Mouse (Mus musculus) midbrain, embryonic 12.5 days (tissue): Measurements from ENCODE around the gene Lap3. TPM values are rescaled to one million over a fixed set of nuclear protein-coding genes. Genes with fewer than 3 reads are reported as not detected.

Source experiments
- ATAC-seq: fragments of 200-750 bp; cut with Nextera tagmentation; 2 replicates; pipeline ENCODE4 v1.8.0; 2017; ENCODE audit warnings: low read depth, moderate TSS enrichment, moderate library complexity; ENCODE audit not compliant: low FRiP score
- H3K27ac ChIP-seq: fragments of 300-500 bp; sonication (generic); replicated peaks from 2 replicates; pipeline ENCODE4 v1.5.1; 2016; ENCODE audit warnings: mild to moderate bottlenecking
- H3K27me3 ChIP-seq: fragments of 300-500 bp; sonication (generic); 2 replicates; pipeline ENCODE4 v1.6.1; 2016; ENCODE audit warnings: mild to moderate bottlenecking
- H3K36me3 ChIP-seq: fragments of 300-500 bp; sonication (generic); 2 replicates; pipeline ENCODE4 v1.6.1; 2016
- H3K4me1 ChIP-seq: fragments of 300-500 bp; sonication (generic); 2 replicates; pipeline ENCODE4 v1.6.1; 2016
- H3K4me2 ChIP-seq: fragments of 300-500 bp; sonication (generic); replicated peaks from 2 replicates; pipeline ENCODE4 v1.6.1; 2016; ENCODE audit warnings: mild to moderate bottlenecking, moderate library complexity
- H3K4me3 ChIP-seq: fragments of 300-500 bp; sonication (generic); 2 replicates; pipeline ENCODE4 v1.5.1; 2016; ENCODE audit warnings: mild to moderate bottlenecking
- H3K9ac ChIP-seq: fragments of 300-500 bp; sonication (generic); replicated peaks from 2 replicates; pipeline ENCODE4 v1.6.1; 2016; ENCODE audit warnings: mild to moderate bottlenecking, moderate library complexity
- H3K9me3 ChIP-seq: fragments of 300-500 bp; sonication (generic); 2 replicates; pipeline ENCODE4 v1.6.1; 2016; ENCODE audit warnings: mild to moderate bottlenecking
- WGBS: fragments of 180-500 bp; shearing (Covaris S2); methylation state at CpG from one replicate; pipeline ENCODE4 v1.1.7; 2016; 5-methylcytosine and 5-hydroxymethylcytosine counted together
- polyA plus RNA-seq: library from polyadenylated mRNA; unstranded; fragments of >200 nt; fragmentation: Nextera tagmentation; extraction: Ambion mirVana; gene quantifications from 2 replicates; pipeline ENCODE4 v1.2.1, GENCODE M21; 2016

Gene Lap3
- polyA plus RNA-seq, 1 experiment from 2014 or later, result 64.2 TPM

- no peak overlapping the region for H3K4me2 ChIP-seq
- H3K4me1 ChIP-seq, result peaks cover 14% of the 10 kb centered on the region
- peaks cover 50% of the 10 kb centered on the region for H3K36me3 ChIP-seq
- H3K27ac ChIP-seq, result no peak overlapping the region
- H3K27me3 ChIP-seq, result no peaks in the 10 kb centered on the region
- no peaks in the 10 kb centered on the region for H3K9me3 ChIP-seq
- ATAC-seq, result no peak
- no peak overlapping the region for H3K9ac ChIP-seq
- no peak overlapping the region for H3K4me3 ChIP-seq
- 91% methylated on average over 12 of the region's 12 CpGs for WGBS
Observed at GRCm38 (mm10) chr5:45496930-45497550, 3.9 kb downstream of the Lap3 start.

DNA sequence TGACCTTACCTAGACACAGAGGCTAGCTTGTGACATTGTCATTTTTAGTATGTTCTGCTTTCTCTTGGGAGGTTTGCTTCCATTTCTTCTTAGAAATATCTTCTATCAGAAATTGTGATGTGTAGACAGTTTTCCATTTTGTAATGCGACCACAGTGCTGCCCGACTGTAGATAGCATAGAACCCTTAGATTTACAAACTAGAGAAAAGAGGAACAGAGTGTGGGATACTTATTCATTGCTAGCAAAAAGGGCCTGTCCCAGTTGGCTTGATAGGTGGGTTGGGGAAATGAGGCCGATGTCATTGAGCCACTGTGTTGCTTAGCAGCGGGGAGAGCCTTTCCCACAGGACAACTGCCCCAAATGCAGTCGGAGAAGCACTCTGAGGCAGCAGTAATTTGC lies 4.4 kb downstream of the Lap3 start:
- Histone ChIP-seq H3K9me3 (no peaks in the 10 kb centered on the region), H3K4me3 (no peak overlapping the region), H3K27me3 (no peaks in the 10 kb centered on the region), H3K4me1 (peaks cover 14% of the 10 kb centered on the region), H3K4me2 (no peak overlapping the region), H3K9ac (no peak overlapping the region), H3K27ac (no peak overlapping the region), H3K36me3 (peaks cover 55% of the 10 kb centered on the region)
- WGBS, result 91% methylated on average over 5 of the region's 5 CpGs
- no peak for ATAC-seq

DNA sequence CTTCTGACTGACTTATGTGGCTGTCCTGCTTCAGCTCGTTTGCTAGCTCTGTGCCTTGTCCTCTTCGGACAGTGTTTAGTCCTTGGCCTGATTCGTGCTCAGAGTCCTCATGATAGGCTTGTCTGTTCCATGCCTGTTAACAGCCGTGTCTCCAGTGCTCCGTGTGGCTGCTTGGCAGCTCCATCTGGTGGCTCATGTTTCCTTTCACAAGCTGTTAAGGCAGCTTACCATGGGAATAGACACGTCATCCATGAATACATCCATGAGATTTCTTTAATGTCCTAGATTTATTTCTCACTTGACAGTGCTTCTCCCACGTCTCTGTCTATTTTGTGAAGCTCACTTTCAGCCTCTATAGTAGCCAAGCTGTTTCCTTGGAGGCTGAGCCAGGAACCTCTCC lies 16.9 kb downstream of the Lap3 start:
- peaks cover 58% of the 10 kb centered on the region for H3K36me3 ChIP-seq

DNA sequence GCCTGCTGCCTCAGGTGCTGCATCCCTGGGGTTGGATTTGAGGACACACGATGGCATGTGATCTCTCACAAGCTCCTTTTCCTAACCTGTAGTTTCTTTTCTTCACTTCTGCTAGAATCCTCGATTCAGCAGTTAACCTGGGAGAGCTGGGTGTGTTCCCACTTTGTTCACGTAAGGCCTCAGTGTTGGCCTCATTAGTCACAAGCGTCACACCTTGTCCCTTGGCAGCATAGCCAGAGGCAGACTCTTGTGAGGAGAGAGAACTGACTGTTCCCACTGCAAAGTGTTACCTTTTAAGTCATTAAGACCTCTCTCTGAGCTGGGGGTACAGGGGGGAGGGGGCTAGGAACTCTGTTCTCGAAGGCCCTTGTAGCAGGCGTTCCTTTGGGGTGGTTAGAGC lies 19.7 kb downstream of the Lap3 start:
- peaks cover 32% of the 10 kb centered on the region for H3K36me3 ChIP-seq
- H3K27me3 ChIP-seq, result no peaks in the 10 kb centered on the region
- 87% methylated on average over 6 of the region's 6 CpGs for WGBS

More for the DNA sequence above, 16.9 kb downstream of the Lap3 start:
- Histone ChIP-seq H3K27me3 (no peaks in the 10 kb centered on the region), H3K4me3 (no peak overlapping the region), H3K27ac (no peak overlapping the region), H3K9me3 (no peaks in the 10 kb centered on the region), H3K4me2 (no peak overlapping the region), H3K9ac (no peak overlapping the region), H3K4me1 (no peaks in the 10 kb centered on the region)
- no peak for ATAC-seq
- WGBS, result 85% methylated on average over 7 of the region's 7 CpGs

GRCm38 (mm10) chr5:45513511-45513910 lies 20.3 kb downstream of the Lap3 start:
- no peaks in the 10 kb centered on the region for H3K9me3 ChIP-seq
- H3K36me3 ChIP-seq, result peaks cover 30% of the 10 kb centered on the region
- no peak overlapping the region for H3K4me3 ChIP-seq
- no peak overlapping the region for H3K9ac ChIP-seq
- H3K27ac ChIP-seq, result no peak overlapping the region
- no peak for ATAC-seq
- 91% methylated on average over 2 of the region's 2 CpGs for WGBS
- H3K4me1 ChIP-seq, result no peaks in the 10 kb centered on the region
- no peak overlapping the region for H3K4me2 ChIP-seq
- H3K27me3 ChIP-seq, result no peaks in the 10 kb centered on the region

More for the DNA sequence above, 19.7 kb downstream of the Lap3 start:
- no peak overlapping the region for H3K9ac ChIP-seq
- ATAC-seq, result no peak
- H3K4me3 ChIP-seq, result no peak overlapping the region
- H3K27ac ChIP-seq, result no peak overlapping the region
- no peak overlapping the region for H3K4me2 ChIP-seq
- no peaks in the 10 kb centered on the region for H3K9me3 ChIP-seq
- no peaks in the 10 kb centered on the region for H3K4me1 ChIP-seq

GRCm38 (mm10) chr5:45514599-45514998 lies 21.4 kb downstream of the Lap3 start:
- H3K4me2 ChIP-seq, result no peak overlapping the region
- no peaks in the 10 kb centered on the region for H3K27me3 ChIP-seq
- 88% methylated on average over 1 of the region's 1 CpGs for WGBS
- H3K4me1 ChIP-seq, result no peaks in the 10 kb centered on the region
- no peak overlapping the region for H3K27ac ChIP-seq
- H3K9ac ChIP-seq, result no peak overlapping the region
- H3K4me3 ChIP-seq, result no peak overlapping the region
- ATAC-seq, result no peak
- H3K36me3 ChIP-seq, result peaks cover 25% of the 10 kb centered on the region
- H3K9me3 ChIP-seq, result no peaks in the 10 kb centered on the region

GRCm38 (mm10) chr5:45515151-45515743 lies 22.1 kb downstream of the Lap3 start:
- Histone ChIP-seq H3K4me3 (no peak overlapping the region), H3K27me3 (no peaks in the 10 kb centered on the region), H3K4me1 (no peaks in the 10 kb centered on the region), H3K9me3 (no peaks in the 10 kb centered on the region), H3K36me3 (peaks cover 18% of the 10 kb centered on the region), H3K27ac (no peak overlapping the region), H3K4me2 (no peak overlapping the region), H3K9ac (no peak overlapping the region)
- ATAC-seq, result no peak
- WGBS, result 92% methylated on average over 10 of the region's 10 CpGs

GRCm38 (mm10) chr5:45519960-45520808 lies 27.0 kb downstream of the Lap3 start, which contains the start of gene Med28:
Gene Med28, plus strand, starts transcription at chr5:45520229.
- peak within 1 kb of the TSS; percentile 75 for H3K27ac ChIP-seq
- peak; percentile 97 for ATAC-seq

DNA sequence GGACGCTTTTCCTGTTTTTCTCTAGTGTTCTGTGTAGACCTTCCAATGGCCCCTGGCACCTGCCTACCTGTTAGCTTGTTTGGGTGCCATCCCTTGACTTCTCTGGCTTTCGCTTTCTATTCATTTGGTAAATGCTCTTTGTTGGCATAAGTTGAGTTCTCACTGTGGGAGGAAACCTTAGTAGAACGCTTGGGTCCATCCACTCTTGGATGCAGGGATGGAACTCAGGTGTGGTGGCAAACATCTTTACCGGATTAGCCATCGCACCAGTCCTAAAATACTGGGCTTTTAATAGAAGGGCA lies 27.6 kb downstream of the Lap3 start:
- Histone ChIP-seq H3K36me3 (peaks cover 14% of the 10 kb centered on the region), H3K9me3 (no peaks in the 10 kb centered on the region), H3K27me3 (no peaks in the 10 kb centered on the region), H3K9ac (peak overlapping the region; percentile 94), H3K27ac (no peak overlapping the region), H3K4me2 (peak overlapping the region; percentile 94), H3K4me3 (peak overlapping the region; percentile 96), H3K4me1 (peaks cover 15% of the 10 kb centered on the region)
- ATAC-seq, result no peak
- WGBS, result 7% methylated on average over 5 of the region's 5 CpGs

More at GRCm38 (mm10) chr5:45519960-45520808, 27.0 kb downstream of the Lap3 start, which contains the start of gene Med28:
- Histone ChIP-seq H3K36me3 (peaks cover 8% of the 10 kb centered on the region), H3K4me2 (peak within 1 kb of the TSS; percentile 94), H3K4me1 (peaks cover 15% of the 10 kb centered on the region), H3K27me3 (no peaks in the 10 kb centered on the region), H3K9me3 (no peaks in the 10 kb centered on the region), H3K4me3 (peak within 1 kb of the TSS; percentile 96), H3K9ac (peak within 1 kb of the TSS; percentile 94)
- WGBS, result 2% methylated on average over 56 of the region's 56 CpGs

GRCm38 (mm10) chr5:45521601-45522000 lies 28.4 kb downstream of the Lap3 start:
- Histone ChIP-seq H3K9me3 (no peaks in the 10 kb centered on the region), H3K9ac (no peak overlapping the region), H3K4me2 (peak overlapping the region; percentile 94), H3K4me3 (peak overlapping the region; percentile 96; the same call in 1 of the 2 replicates), H3K4me1 (peaks cover 15% of the 10 kb centered on the region), H3K27ac (no peak overlapping the region), H3K27me3 (no peaks in the 10 kb centered on the region), H3K36me3 (peaks cover 22% of the 10 kb centered on the region)
- ATAC-seq, result no peak
- 95% methylated on average over 6 of the region's 6 CpGs for WGBS

GRCm38 (mm10) chr5:45525101-45525500 lies 31.9 kb downstream of the Lap3 start:
- no peaks in the 10 kb centered on the region for H3K27me3 ChIP-seq
- H3K4me3 ChIP-seq, result no peak overlapping the region
- H3K4me2 ChIP-seq, result no peak overlapping the region
- 91% methylated on average over 10 of the region's 10 CpGs for WGBS
- no peaks in the 10 kb centered on the region for H3K9me3 ChIP-seq
- no peak for ATAC-seq
- H3K36me3 ChIP-seq, result peaks cover 54% of the 10 kb centered on the region
- H3K4me1 ChIP-seq, result peaks cover 15% of the 10 kb centered on the region
- H3K9ac ChIP-seq, result no peak overlapping the region
- no peak overlapping the region for H3K27ac ChIP-seq

DNA sequence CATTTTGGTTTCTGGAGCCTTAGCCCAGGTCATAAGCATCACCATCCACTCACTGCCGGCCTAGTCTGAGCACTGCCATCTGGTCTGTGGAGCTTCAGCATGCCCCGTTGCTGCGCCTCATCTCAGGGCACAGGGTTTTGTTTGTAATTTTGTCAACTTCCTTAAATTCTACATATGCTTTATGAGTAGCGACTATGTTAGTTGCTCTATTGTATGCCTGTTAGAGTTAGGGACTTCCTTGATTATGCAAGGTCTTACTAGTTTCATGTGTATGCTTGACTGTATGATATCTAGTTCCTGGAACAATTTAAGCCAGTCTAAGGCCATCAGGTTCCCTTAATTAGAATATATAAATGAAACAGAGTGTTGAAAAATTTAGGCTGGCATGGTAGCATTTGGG lies 33.2 kb downstream of the Lap3 start:
- Histone ChIP-seq H3K9ac (no peak overlapping the region), H3K36me3 (peaks cover 60% of the 10 kb centered on the region), H3K27ac (no peak overlapping the region), H3K4me2 (no peak overlapping the region), H3K27me3 (no peaks in the 10 kb centered on the region), H3K4me3 (no peak overlapping the region), H3K9me3 (no peaks in the 10 kb centered on the region), H3K4me1 (peaks cover 8% of the 10 kb centered on the region)
- WGBS, result 95% methylated on average over 4 of the region's 4 CpGs
- no peak for ATAC-seq
